Mouse (Mus musculus) CH12.LX (cell line): ENCODE measurements around the gene Arl2.

Experiments used
- CTCF ChIP-seq, 2 experiments: IDR thresholded peaks in 1 of 2; conservative IDR thresholded peaks in 1 of 2; 2 replicates each; pipeline ENCODE4 v1.5.1; 2011 to 2012; ENCODE audit warnings: low read depth in 2 of 2, low read length in 2 of 2, improper control_type of control experiment in 1 of 2, inconsistent platforms in 1 of 2, mild to moderate bottlenecking in 1 of 2, moderate library complexity in 1 of 2
- ELF1 ChIP-seq: IDR thresholded peaks from 2 replicates; pipeline ENCODE4 v1.6.1; 2014; ENCODE audit warnings: low read depth, mild to moderate bottlenecking, inconsistent platforms, low read length, improper control_type of control experiment
- MAFK ChIP-seq: IDR thresholded peaks from 2 replicates; pipeline ENCODE4 v1.6.1; 2011; ENCODE audit warnings: low read length, improper control_type of control experiment; ENCODE audit not compliant: insufficient replicate concordance
- MAZ ChIP-seq: IDR thresholded peaks from 2 replicates; pipeline ENCODE4 v1.6.1; 2012; ENCODE audit warnings: low read depth, mild to moderate bottlenecking, inconsistent platforms, low read length, improper control_type of control experiment, moderate library complexity
- MEF2A ChIP-seq: IDR thresholded peaks from 2 replicates; pipeline ENCODE4 v1.6.1; 2014; ENCODE audit warnings: low read depth, mild to moderate bottlenecking, inconsistent platforms, low read length, improper control_type of control experiment, borderline replicate concordance
- POLR2A ChIP-seq: IDR thresholded peaks from 2 replicates; pipeline ENCODE4 v1.6.1; 2011; ENCODE audit warnings: low read depth, mild to moderate bottlenecking, improper control_type of control experiment, low read length
- UBTF ChIP-seq: IDR thresholded peaks from 2 replicates; pipeline ENCODE4 v1.6.1; 2012; ENCODE audit warnings: low read depth, mild to moderate bottlenecking, inconsistent platforms, low read length, improper control_type of control experiment, moderate library complexity
- ZMIZ1 ChIP-seq: IDR thresholded peaks from 2 replicates; pipeline ENCODE4 v1.6.1; 2012; ENCODE audit warnings: low read depth, mild to moderate bottlenecking, inconsistent platforms, low read length, improper control_type of control experiment

DNA sequence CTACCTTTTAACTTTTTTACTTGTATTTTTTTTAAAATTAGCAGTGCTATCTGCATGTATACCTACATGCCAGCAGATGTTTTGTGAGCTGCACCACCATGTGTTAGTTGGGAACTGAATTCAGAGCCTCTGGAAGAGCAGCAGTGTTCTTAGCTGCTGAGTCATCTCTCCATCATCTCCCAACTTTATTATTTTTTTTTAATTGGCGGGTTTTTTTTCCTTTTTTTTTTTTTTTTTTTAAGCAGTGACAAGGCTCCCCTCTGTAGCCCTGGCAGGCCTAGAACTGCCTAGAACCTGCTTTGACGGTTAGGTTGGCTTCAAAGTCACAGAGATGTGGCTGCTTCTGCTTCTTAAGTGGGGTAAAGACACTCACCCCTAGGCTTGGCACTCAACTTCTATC lies 16.4 kb downstream of the Arl2 start:
- TF ChIP-seq MEF2A (no peak), POLR2A (no peak), UBTF (no peak), ELF1 (no peak), MAFK (no peak), MAZ (no peak), ZMIZ1 (no peak), CTCF (conservative IDR thresholded peaks at IDR 0.05 in 1 of 2, IDR thresholded peaks at IDR 0.05 in 1 of 2; ENCODE audit: low read depth in 2 of 2, low read length in 2 of 2) (no peak)
